Mouse (Mus musculus) urinary bladder, postnatal 10 days (tissue): ENCODE measurements around the gene Ell2.
"Not testable (repeated sequence)": the region's sequence is repeated elsewhere in the genome, so short reads cannot be mapped to it uniquely, and the experiment has no call there.

Experiments used
- DNase-seq: peaks from one replicate; pipeline ENCODE4 v3.0.0; 2022; ENCODE audit warnings: low spot score

Ell2 gene

DNA sequence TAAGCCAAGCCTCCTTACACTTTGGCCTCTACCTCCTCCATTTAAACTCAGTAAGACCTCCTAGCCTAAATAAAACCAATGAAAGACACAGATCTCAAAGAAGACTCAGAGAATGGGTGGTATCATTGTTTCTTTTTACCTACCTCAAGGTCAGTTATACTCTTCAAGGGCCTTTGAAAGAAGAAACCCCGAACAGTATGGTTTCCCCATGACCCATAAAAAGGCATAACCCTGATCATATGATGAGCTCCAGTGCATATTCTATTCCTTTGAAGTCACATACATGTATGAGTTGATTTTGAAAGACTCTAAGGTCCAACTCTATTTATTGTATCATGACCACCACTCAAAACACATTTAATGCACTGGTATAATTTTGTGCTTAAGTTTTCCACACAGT, at the start of gene Ell2:
TSS of gene Ell2 (plus strand) at position 301 of the 400 bp plus-strand sequence.
- DNase-seq: no peak

DNA sequence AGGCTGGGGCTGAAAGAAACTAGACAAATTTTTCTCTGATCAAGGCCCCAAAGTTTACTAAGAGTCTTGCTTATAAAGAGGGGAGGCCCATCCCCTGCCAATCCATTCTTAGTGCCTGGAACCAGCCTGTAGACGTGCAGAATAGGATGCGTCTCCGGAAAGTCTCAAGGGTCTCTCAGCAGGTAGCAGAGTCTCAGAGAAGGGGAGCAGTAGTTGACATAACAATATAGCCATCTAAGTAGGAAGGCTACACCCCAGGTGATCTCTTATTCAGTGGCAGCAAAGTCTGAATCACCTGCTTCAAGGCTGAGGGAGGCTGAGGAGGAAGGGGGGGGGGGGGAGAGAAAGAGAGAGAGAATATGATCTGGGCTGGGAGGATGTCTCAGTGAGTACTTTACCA, 21.1 kb upstream of the Ell2 start:
- no peak for DNase-seq

DNA sequence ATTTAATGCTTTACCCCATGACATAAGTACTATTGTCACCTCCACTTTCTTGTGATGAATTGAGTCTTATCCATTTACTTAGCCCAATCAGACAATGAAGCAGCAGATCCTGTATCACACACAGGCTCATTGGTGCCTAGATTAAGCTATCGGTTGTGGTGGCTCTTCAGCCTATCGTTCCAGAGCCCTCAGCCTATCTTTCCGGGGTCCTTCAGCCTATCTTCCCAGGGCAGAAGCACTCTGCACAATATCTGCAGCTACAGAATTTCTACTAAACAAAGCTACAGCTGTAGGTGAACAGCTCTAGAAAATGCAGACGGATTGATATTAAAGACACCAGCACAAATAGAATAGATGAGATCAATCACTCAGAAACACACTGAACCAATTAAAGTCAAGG, 19.6 kb upstream of the Ell2 start:
- DNase-seq: no peak

DNA sequence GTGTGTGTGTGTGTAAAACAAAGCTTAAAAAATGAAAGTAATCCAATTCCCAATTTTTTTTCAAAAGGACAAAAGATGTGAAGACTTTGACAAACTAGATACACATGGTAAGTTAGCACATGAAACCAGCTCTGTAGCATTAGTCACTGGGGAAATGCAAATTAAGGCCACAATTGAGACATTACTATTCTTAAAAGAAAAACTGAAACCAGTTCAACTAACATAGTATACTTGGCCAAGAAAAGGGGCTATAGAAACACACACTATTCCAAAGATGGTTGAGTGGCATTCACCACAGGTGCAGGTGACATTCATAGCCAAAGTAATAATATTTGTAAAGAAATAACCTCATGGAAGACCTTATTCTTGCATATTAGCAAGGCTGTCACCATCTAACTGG, 14.9 kb upstream of the Ell2 start:
- no peak for DNase-seq

DNA sequence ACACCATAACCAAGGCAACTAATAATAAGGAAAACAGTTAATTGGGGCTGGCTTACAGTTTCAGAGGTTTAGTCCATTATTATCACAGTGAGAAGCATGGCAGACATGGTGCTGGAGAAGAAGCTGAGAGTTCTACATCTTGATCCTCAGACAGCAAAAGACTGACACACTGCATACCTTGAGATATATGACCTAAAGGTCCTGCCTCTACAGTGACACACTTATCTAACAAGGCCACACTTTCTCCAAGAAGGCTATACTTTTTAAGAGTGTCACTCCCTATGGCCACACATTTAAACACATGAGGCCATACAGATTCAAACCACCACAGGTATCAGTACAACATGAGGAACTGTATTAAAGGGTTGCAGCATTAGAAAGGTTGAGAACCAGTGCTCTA, 13.5 kb upstream of the Ell2 start:
- no peak for DNase-seq

DNA sequence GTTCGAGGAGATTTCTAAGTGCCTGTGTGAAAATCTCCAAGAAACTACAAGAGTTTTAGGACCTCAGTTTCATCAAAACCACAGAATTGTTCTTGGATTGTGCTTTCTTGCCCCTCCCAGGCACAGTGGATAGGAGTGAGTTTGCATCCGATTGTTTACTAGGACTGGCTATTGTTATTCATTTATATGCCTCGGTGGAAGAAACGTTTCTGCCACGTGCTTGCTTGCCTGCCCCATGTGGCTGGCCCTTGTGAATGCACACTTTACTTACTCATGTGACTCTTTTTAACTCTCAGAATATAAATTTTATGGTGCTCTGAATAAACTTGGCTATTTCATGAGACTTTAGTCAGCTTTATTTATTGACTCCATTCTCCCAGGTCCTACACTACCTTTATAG, 3.7 kb upstream of the Ell2 start:
- no peak for DNase-seq

DNA sequence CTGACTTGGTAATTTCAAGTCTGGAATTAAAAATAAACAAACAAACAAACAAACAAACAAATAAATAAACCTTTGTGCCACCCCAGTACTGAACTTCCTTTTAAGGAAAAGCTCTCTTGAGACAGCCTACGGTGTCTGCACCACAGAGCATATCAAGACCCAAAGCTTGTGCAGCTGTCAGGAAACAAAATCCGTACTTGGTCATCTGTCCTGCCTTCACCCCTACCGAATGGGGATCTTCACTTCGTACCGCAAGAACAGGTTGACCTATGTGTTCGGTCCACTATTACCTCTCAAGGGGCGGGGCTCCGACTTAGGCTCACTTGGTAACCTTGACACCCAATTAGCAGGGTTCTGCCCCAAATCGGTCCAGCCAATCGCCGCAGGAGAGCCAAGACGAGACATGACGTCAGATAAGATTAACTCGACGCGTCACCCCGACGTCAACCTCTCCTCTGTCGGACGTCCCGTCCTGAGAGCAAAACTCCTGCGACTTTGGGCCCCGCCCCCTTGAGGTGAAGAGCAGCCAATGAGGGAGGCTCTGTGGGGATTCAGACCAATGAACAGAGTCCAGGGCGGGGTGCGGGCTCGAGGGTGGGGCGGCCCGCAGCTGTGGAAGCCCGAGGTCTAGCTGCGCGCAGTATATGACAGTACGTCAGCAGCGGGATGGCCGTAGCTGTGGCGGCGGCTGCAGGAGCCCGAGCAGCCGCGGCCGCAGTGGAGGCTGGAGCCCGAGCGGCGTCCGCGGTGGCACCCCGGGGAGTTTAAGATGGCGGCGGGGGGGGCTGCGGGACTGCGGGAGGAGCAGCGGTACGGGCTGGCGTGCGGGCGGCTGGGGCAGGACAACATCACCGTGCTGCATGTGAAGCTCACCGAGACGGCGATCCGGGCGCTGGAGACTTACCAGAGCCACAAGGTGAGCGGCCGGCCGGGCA, 592 bp downstream of the Ell2 start:
- peak; percentile 54 for DNase-seq

DNA sequence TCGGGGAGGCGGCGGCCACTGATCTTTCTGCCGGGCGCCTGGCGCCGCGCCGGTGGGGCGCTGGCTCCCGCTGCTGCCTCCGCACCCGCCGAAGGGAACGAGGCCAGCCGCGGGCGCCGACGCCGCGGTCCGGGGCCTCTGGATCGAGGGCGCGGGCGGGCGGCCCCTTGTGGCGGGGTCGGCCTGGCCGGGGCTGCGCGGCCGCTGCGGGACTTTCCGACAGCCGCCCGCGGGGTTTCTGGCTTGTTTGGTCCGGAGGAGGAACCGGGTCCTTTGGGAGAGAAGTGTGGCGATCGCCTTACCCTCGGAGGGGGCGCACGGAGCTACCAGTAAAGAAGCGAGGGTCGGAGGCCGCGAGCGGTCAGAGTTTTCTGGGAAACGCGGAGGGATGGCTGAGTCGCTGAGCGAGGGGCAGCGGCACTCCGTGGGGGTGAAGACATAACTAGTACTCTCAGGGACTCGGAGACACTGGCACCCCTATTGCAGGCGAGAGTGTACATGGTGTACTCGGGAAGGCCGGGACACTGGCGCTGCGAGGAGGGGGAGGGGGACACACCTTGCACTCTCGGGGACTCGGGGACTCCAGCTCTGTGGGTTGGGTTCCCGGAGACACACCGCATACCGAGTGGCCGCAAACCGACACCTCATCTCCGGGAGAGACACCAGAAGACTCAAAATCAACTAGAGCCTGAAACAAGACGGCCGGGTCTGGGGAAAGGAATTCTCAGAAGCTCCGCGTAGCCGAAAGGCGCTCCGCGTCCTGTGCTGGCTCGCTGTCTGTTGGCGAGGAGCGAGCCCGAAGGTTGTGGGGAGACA, 1.5 kb downstream of the Ell2 start:
- DNase-seq: peak; percentile 12

DNA sequence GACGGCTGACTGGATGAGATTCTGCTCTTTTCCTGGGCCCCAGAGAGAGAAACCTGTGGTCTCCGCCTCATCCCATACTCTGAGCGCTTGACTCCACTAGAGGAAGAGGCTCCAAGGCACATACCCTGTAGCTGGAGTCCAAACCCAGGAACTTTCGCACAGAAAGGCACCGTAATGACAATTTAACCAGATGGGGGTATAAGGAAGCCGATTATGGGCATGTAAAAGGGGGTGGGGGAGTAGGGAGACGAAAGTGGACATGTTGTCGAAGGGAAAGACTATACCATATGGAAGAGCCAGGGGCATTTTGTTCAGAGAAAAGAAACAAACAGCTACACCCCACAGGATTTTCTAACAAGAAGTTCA, 2.1 kb downstream of the Ell2 start:
- DNase-seq: no peak

DNA sequence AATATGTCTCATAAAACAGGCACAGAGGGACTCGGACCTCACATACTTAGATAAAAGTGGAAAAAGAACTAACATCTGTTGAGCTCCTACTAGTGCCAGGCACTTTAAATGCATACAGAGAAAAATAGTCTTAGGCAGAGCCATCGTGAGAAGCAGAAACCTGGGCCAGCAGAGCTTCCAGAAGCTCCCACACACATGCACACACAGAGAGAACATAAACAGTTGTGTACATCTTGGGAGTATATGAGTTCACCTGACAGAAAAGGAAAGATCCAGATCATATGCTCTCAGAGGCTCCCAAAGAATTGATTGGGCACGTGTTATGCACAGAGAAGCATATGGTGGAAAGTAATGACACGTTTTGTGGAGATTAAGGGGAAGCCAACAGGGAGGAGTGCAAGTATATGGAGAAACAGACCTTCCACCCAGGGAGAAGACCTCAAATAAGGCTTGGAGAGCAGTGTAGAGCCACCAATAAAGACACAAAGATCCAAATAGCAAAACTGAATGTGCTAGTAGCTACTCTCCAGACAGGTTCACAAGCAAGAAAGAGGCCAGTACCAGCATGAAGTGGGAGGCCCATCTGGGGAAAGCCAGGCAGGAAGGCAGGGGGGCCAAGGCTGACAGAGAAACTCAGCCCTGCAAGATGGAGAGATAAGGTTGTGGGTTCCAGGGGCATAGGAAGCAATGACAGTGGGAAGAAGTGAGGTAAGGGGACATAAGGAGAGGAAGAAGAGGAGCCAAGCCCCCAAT, 2.6 kb downstream of the Ell2 start:
- no peak for DNase-seq

DNA sequence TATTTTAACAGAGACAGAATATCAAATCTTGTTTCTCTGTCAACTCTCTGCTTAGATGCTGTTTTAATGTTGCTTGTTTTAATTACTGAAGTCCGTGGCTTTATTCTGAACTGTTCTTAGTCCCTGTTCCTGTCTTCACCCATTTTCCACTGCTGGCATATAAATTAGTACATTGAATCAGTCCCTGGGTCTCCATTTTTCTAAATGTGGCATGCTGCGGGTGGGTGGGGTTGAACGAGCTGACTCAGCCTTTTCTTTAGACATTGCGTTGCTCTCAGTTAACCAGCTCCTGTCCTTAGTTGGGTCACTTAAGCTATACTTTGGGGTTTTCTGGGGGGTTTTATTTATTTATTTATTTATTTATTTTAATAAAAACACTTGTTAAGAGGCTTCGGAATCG, 3.6 kb downstream of the Ell2 start:
- no peak for DNase-seq

DNA sequence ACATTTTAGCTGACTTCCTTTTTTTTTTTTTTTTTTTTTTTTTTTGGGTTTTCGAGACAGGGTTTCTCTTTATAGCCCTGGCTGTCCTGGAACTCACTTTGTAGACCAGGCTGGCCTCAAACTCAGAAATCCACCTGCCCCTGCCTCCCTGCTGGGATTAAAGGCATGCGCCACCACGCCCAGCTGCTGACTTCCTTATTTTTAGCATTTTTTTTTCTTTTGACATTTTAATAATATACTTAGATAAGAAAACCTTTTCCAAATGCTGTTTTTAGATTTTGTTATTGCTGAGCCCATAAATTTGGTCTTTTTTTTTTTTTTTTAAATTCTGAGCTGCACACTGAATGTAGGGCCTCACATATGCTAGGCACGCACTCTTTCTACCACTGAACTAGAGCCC, 5.0 kb downstream of the Ell2 start:
- DNase-seq: not testable (repeated sequence)

DNA sequence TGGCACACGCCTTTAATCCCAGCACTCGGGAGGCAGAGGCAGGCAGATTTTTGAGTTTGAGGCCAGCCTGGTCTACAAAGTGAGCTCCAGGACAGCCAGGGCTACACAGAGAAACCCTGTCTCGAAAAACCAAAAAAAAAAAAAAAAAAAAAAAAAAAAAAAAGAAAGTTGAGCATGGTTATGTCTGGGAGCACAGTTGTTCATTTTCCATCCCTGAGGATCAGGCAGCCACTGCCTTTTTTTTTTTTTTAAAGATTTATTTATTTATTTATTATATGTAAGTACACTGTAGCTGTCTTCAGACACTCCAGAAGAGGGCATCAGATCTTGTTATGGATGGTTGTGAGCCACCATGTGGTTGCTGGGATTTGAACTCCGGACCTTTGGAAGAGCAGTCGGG, 6.0 kb downstream of the Ell2 start:
- not testable (repeated sequence) for DNase-seq

DNA sequence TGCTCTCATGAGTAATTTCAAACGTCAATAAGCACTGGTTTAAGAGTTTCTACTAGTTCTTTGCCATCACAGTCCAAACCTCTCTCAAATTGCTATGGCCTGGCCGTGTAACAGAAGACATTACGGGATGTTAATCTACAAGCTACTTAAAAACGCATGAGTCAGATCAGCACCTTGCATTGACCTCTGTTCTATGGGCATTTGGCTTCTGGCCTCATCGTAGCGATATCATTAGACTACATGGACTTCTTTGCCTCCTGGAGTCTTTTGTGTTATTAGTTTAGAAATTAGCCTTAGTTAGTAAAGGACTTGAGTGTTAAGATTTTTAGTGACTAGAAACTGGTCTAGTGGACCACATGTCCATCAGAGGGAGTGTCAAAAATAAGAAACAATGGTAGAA, 7.8 kb downstream of the Ell2 start:
- DNase-seq: no peak

DNA sequence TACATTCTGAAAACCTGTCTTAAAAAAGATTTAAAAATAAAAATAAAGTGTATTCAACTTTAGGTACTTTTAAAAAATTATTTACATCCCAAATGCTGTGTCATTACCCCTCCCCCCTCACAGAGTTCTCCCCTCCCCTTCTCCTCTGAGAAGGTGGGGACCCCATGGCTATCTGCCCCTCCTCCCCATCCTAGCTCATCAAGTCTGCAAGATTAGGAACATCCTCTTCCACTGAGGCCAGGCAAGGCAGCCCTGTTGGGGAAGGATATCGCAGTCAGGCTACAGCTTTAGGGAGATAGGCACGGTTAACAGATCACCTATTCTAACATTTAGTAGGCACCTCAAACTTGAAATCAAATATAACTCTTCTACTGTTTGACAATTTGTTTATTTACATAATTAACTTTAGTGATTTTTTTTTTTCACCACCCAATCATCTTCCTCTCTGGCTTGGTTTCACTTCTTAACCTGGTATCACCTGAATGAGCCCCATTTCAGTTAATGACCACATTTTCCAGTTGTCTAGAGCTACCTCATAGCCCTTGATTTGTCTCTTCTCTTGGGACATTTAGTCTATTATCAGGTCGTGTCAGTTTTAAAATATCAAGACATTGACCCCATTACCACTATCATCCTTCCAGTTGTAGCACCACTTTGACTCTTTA, 11.2 kb downstream of the Ell2 start:
- no peak for DNase-seq

DNA sequence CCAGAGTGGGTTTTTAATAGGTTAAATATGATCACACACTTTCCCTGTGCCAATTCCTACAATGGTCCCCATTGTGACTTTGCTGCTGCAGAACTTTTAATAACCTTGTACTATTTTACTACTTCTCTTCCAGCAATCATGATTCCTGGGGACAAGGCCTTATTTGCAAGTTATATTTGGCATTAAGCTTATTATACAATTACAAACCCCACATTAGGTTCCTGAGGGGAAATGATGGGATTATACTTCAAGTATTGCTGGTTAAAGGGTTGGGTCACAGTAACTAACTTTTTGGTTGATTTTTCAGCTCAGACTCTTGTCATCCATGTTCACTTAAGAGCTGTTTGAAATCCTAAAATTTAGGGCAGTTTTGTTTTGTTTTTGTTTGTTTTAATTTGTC, 11.8 kb downstream of the Ell2 start:
- no peak for DNase-seq

DNA sequence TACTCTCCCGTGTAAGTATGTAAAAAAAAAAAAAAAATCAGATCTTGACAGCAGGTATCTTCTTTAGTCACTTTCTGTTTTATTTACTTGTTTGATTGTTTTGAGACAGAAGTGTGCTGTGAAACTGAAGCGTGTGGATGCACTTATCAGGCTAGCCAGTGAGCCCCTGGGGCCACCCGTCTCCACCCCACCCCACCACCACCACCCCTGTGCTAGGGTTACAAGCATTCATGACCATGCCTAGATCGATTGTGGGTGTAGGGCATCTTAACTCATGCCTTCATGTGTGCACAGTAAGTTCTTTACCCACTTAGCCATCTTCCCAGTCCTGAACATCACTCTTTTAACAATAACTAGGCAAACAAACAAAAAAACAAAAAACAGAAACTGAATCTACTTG, 13.1 kb downstream of the Ell2 start:
- no peak for DNase-seq

DNA sequence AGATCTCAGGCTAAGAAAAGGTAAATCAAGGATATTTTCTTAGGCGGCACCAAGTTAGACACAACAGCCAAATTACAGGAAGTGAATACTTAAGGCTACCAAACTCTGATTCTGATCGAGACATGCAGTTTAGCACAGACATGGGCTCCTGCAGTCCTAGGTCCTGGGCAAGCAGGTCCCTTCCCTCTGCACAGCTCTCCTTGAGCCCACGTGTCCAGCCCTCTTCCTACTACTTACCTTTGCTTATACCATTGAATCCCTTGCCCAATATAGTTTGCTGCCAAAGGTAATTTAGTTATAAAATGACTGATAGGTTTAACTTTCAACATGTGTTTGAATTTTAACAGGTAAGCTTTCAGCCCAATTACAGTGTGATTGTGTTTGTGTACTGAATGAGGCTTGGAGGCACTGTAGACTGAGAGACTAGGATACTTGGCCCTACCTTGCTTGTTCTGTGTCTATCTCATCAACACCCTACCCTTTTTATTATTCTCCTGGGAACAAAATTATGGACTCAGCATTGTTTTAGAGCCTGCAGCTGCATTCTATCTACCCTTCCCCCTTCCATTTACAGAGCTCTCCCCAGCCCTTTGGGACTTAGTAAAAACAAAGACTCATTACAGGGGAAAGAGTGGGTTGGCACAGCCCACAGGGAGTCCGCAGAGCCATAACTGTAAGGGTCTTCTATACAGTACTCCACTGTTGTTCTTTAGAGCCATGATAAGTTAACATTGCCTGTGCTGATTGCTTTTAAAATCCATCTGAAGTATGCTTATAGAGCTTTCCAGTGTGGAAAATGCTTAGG, 20.2 kb downstream of the Ell2 start:
- no peak for DNase-seq

DNA sequence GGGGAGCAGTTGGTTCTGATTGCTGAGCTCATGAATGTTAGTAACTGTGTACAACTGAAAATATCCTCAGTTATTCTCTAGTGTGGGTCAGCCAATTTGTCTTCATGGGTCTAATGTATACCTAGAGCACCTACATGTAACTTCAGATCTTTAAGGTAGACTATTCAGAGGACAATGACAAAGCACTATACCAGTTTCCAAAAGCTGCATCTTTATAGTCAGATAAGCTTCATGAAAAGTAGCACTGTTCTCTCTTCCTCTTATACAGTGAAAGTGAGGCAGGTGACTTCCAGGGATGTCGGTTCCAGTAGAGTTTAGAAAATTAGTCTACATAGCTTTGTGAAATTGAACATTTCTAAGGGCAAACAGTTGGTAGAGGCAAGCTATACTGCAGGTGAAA, 21.4 kb downstream of the Ell2 start:
- no peak for DNase-seq

DNA sequence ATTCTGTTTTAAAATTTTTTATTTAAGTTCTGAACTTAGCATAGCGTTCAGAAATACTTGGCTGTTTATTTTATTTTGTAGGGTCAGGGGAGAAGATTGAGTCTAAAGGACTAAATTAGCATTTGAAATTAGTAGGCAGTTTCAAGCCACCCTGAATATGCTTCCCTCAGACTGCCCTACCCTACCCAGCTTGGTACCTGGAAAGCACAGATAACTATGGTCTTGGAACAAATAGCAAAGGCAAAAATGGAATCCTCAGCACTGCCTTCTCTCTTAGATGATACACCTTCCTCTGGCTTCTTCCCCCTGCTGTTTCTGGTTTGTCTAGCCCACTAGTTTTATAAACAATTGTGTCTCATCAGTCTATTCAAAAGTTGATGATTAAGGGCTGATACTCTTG, 23.3 kb downstream of the Ell2 start:
- DNase-seq: no peak

DNA sequence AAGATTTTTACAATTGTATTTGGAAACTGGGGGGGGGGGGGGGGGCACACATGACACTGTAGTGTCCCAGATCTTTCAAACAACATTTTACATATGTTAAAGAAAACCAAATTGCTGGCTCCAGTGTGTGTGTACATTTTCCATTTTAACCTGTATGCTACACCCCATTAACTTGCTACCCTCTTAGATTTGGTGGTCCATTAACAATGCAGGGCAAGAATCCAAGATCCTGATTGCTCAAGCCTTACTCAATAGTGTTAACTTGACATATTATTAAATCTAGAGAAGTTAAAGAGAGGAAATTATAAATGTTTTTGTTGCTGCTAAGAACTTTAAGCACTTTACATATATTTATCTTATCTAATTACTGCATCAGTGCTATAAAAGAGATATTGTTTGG, 24.2 kb downstream of the Ell2 start:
- DNase-seq: no peak
